26 mouse cellular contexts compared by ENCODE assay signal in genomic region chr12:104190852-104191251, GRCm38 (mm10). TPM values are rescaled to one million over a fixed set of nuclear protein-coding genes. Genes with fewer than 3 reads are reported as not detected.
"Had no signal": no experiment of that assay in that cellular context is flagged by ENCODE, and none has a peak within 500 bp of the region (broad histone marks: within the 10 kb centered on the region; RNA-seq: fewer than 3 reads in every experiment).

No protein-coding gene starts in this region.

- H3K4me1 ChIP-seq: liver, embryonic 13.5 days; midbrain, embryonic 12.5 days; midbrain, embryonic 15.5 days; neural tube, embryonic 12.5 days; neural tube, embryonic 15.5 days had no signal

- H3K27ac ChIP-seq: kidney, postnatal 0 days; layer of hippocampus, adult 2 months; liver, embryonic 13.5 days; midbrain, embryonic 12.5 days; midbrain, embryonic 15.5 days; neural tube, embryonic 12.5 days; neural tube, embryonic 15.5 days; stomach, postnatal 0 days had no signal

- H3K4me3 ChIP-seq: layer of hippocampus, adult 2 months; liver, embryonic 13.5 days; midbrain, embryonic 12.5 days; midbrain, embryonic 15.5 days; neural tube, embryonic 12.5 days; neural tube, embryonic 15.5 days had no signal

- H3K9ac ChIP-seq: liver, embryonic 13.5 days; midbrain, embryonic 12.5 days; midbrain, embryonic 15.5 days; neural tube, embryonic 12.5 days; neural tube, embryonic 15.5 days had no signal

- H3K4me2 ChIP-seq: liver, embryonic 13.5 days; midbrain, embryonic 12.5 days; midbrain, embryonic 15.5 days; neural tube, embryonic 12.5 days; neural tube, embryonic 15.5 days had no signal

- H3K36me3 ChIP-seq: liver, embryonic 13.5 days; midbrain, embryonic 12.5 days; midbrain, embryonic 15.5 days; neural tube, embryonic 12.5 days; neural tube, embryonic 15.5 days had no signal

- DNase-seq: kidney, postnatal 25 days; layer of hippocampus, adult 9-11 months; liver, embryonic 13.5 days; lung, adult 2 months; lung, postnatal 14 days; lung, postnatal 4 days; right cerebral cortex, adult 18-20 months; right cerebral cortex, postnatal 14 days; right cerebral cortex, postnatal 4 days; thymus, adult 2 months; thymus, postnatal 14 days; thymus, postnatal 4 days had no signal

- H3K27me3 ChIP-seq: liver, embryonic 13.5 days; midbrain, embryonic 12.5 days; midbrain, embryonic 15.5 days; neural tube, embryonic 12.5 days; neural tube, embryonic 15.5 days had no signal

- H3K9me3 ChIP-seq: liver, embryonic 13.5 days; midbrain, embryonic 12.5 days; midbrain, embryonic 15.5 days; neural tube, embryonic 12.5 days; neural tube, embryonic 15.5 days had no signal

- ATAC-seq: midbrain, embryonic 15.5 days had no signal

RNA-seq across cellular contexts. Expression of gene Serpina3f, which starts 23.5 kb away (rescaled TPM):
- total RNA-seq: layer of hippocampus, adult 2 months; layer of hippocampus, postnatal 25 days; left cerebral cortex, adult 18-20 months; left cerebral cortex, postnatal 25 days had no signal
- polyA plus RNA-seq: limb, embryonic 11.5 days; neural tube, embryonic 12.5 days had no signal

RNA-seq across cellular contexts. Expression of gene Serpina3c, which starts 37.2 kb away (rescaled TPM):
- total RNA-seq: left cerebral cortex, adult 18-20 months; liver, adult 2 months; megakaryocyte progenitor cell, adult 5-6 weeks had no signal
- polyA plus RNA-seq: limb, embryonic 11.5 days; liver, adult 2 months; liver, embryonic 13.5 days; midbrain, embryonic 12.5 days; midbrain, embryonic 15.5 days; neural tube, embryonic 12.5 days; neural tube, embryonic 15.5 days; stomach, embryonic 14.5 days; stomach, postnatal 0 days had no signal

RNA-seq across cellular contexts. Expression of gene Serpina3g, which starts 45.2 kb away (rescaled TPM):
- total RNA-seq: left cerebral cortex, postnatal 25 days had no signal
